Mouse (Mus musculus) kidney, embryonic 15.5 days (tissue): ENCODE measurements around the gene Tmem220. TPM values are rescaled to one million over a fixed set of nuclear protein-coding genes. Genes with fewer than 3 reads are reported as not detected.
"Not testable (repeated sequence)": the region's sequence is repeated elsewhere in the genome, so short reads cannot be mapped to it uniquely, and the experiment has no call there.

Experiments used
- ATAC-seq: fragments of 200-750 bp; cut with Nextera tagmentation; replicated peaks from 2 replicates; pipeline ENCODE4 v1.8.0; 2017; ENCODE audit warnings: moderate TSS enrichment; ENCODE audit not compliant: low FRiP score
- H3K27ac ChIP-seq: fragments of 300-500 bp; sonication (generic); 2 replicates; pipeline ENCODE4 v1.5.1; 2015; ENCODE audit warnings: mild to moderate bottlenecking, inconsistent platforms
- H3K27me3 ChIP-seq: fragments of 300-500 bp; sonication (generic); 2 replicates; pipeline ENCODE4 v1.6.1; 2015; ENCODE audit warnings: inconsistent platforms
- H3K36me3 ChIP-seq: fragments of 300-500 bp; sonication (generic); 2 replicates; pipeline ENCODE4 v1.6.1; 2015; ENCODE audit warnings: inconsistent platforms
- H3K4me1 ChIP-seq: fragments of 300-500 bp; sonication (generic); 2 replicates; pipeline ENCODE4 v1.6.1; 2015; ENCODE audit warnings: inconsistent platforms
- H3K4me2 ChIP-seq: fragments of 300-500 bp; sonication (generic); 2 replicates; pipeline ENCODE4 v1.6.1; 2015; ENCODE audit warnings: moderate library complexity, mild to moderate bottlenecking, inconsistent platforms
- H3K4me3 ChIP-seq: fragments of 300-500 bp; sonication (generic); replicated peaks from 2 replicates; pipeline ENCODE4 v1.5.1; 2015; ENCODE audit warnings: mild to moderate bottlenecking, inconsistent platforms
- H3K9ac ChIP-seq: fragments of 300-500 bp; sonication (generic); 2 replicates; pipeline ENCODE4 v1.6.1; 2015; ENCODE audit warnings: mild to moderate bottlenecking, inconsistent platforms
- H3K9me3 ChIP-seq: fragments of 300-500 bp; sonication (generic); replicated peaks from 2 replicates; pipeline ENCODE4 v1.6.1; 2016; ENCODE audit warnings: inconsistent platforms
- WGBS: fragments of 180-500 bp; shearing (Covaris S2); methylation state at CpG from one replicate; pipeline ENCODE4 v1.1.7; 2015; ENCODE audit warnings: mixed read lengths; 5-methylcytosine and 5-hydroxymethylcytosine counted together
- polyA plus RNA-seq: library from polyadenylated mRNA; unstranded; fragments of >200 nt; fragmentation: Nextera tagmentation; extraction: Ambion mirVana; gene quantifications from 2 replicates; pipeline ENCODE4 v1.2.1, GENCODE M21; 2015

The Tmem220 gene
- polyA plus RNA-seq, 1 experiment from 2014 or later = 1.6 TPM

DNA sequence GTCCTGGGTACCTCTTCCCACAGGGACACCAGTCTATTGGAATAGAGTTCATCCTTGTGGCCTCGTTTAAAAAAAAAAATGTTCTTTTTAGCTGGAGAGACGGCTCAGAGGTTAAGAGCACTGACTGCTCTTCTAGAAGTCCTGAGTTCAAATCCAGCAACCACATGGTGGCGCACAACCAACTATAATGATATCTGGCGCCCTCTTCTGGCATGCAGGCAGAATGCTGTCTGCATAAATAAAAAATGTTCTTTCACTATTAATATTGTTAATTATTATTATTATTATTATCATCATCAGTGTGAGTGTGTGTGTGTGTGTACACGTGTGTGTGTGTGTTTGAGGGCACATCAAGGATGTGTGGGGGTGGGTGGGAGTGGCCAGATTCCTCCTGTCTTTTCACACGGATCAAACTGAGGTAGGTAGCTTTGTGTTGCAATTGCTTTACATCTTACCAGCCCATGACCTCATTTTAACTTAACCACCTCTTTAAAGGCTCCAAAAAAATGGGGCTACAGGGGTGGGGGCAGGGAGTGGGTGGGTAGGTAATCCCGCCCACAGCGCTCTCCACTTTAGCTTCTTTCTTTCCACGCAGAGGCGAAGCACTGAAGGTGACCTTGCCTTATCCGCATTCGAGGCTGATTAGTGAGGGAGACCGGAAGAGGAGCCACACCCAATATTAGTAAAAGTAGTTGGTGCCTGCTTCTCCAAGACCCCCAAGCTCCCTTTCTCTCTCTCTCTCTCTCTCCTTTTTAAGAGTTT lies 2.4 kb upstream of the Tmem220 start:
- ATAC-seq = no peak
- H3K4me2 ChIP-seq = no peak overlapping the region
- H3K9ac ChIP-seq = no peak overlapping the region
- no peak overlapping the region for H3K27ac ChIP-seq
- 87% methylated on average over 13 of the region's 13 CpGs for WGBS
- peaks cover 12% of the 10 kb centered on the region for H3K4me1 ChIP-seq
- no peaks in the 10 kb centered on the region for H3K36me3 ChIP-seq
- no peak overlapping the region for H3K4me3 ChIP-seq
- H3K27me3 ChIP-seq = peaks cover 12% of the 10 kb centered on the region
- H3K9me3 ChIP-seq = no peaks in the 10 kb centered on the region

GRCm38 (mm10) chr11:67023191-67023590 lies 1.8 kb upstream of the Tmem220 start:
- not testable (repeated sequence) for H3K36me3 ChIP-seq, H3K4me3 ChIP-seq, H3K4me2 ChIP-seq, H3K27ac ChIP-seq, H3K4me1 ChIP-seq, H3K9me3 ChIP-seq, H3K9ac ChIP-seq, ATAC-seq
- H3K27me3 ChIP-seq = peaks cover 12% of the 10 kb centered on the region
- 52% methylated on average over 1 of the region's 1 CpGs for WGBS

- ATAC-seq = no peak
- no peak overlapping the region for H3K9ac ChIP-seq
- H3K9me3 ChIP-seq = no peaks in the 10 kb centered on the region
- H3K27me3 ChIP-seq = peaks cover 12% of the 10 kb centered on the region
- WGBS = 44% methylated on average over 6 of the region's 6 CpGs
- no peaks in the 10 kb centered on the region for H3K36me3 ChIP-seq
- no peak overlapping the region for H3K27ac ChIP-seq
- H3K4me1 ChIP-seq = peaks cover 9% of the 10 kb centered on the region
- no peak overlapping the region for H3K4me3 ChIP-seq
- no peak overlapping the region for H3K4me2 ChIP-seq
These were observed 1.1 kb upstream of the Tmem220 start for GRCm38 (mm10) chr11:67023802-67024340.

GRCm38 (mm10) chr11:67030904-67031602 lies 6.1 kb downstream of the Tmem220 start:
- 0 out of 2 replicates have a peak, but pooled peaks have one; percentile 25 for ATAC-seq
- Histone ChIP-seq H3K4me2 (no peak overlapping the region), H3K27ac (no peak overlapping the region), H3K27me3 (no peaks in the 10 kb centered on the region), H3K9ac (no peak overlapping the region), H3K9me3 (no peaks in the 10 kb centered on the region), H3K36me3 (no peaks in the 10 kb centered on the region), H3K4me3 (no peak overlapping the region), H3K4me1 (no peaks in the 10 kb centered on the region)
- 58% methylated on average over 16 of the region's 16 CpGs for WGBS

DNA sequence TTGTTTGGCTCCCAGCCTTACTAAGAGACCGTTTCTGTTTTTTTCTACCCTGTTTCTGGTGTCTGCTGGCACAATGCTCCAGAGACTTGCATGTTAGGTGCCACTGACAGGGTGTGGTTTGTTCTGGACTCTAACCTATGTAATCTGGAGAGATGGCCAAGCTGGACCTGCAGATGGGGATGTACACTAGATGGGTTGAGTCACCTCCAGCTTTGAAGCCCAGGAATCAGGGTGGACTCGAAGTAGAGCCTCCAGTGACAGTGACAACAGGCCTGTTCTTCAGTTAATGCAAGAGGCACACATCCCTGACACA lies 6.6 kb downstream of the Tmem220 start:
- Histone ChIP-seq H3K4me3 (no peak overlapping the region), H3K4me1 (no peaks in the 10 kb centered on the region), H3K27ac (no peak overlapping the region), H3K9me3 (no peaks in the 10 kb centered on the region), H3K4me2 (no peak overlapping the region), H3K36me3 (no peaks in the 10 kb centered on the region), H3K9ac (no peak overlapping the region), H3K27me3 (no peaks in the 10 kb centered on the region)
- no peak for ATAC-seq
- 49% methylated on average over 2 of the region's 2 CpGs for WGBS

DNA sequence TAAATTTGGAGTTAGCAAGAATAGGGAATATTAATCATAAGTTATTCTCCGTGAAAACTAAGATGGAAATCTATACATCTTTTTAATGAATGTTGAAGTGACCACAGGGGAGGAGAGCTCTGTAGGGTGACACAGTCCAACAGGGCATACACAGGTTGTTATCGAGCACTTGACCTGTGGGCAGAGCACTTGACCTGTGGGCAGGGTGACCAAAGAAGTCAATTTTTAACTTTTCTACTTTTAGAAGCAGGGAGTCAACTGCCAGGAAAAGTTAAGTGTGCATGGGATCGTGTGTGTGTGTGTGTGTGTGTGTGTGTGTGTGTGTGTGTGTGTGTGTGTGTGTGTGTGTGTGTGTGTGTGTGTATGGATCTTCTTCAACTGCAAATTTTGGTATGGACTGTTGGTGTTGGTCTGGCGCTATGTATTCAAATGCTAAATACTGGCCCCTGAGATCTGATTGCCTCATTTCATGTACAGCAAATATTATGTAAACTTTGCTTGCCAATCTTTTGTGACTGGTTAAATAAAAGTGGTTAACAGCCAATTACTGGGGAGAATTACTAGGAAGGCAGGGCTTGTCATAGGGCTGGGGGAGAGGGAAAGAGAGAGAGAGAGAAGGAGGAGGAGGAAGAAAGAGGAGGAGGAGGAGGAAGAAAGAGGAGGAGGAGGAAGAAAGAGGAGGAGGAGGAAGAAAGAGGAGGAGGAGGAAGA lies 10.0 kb downstream of the Tmem220 start:
- WGBS = 79% methylated on average over 4 of the region's 4 CpGs
- Histone ChIP-seq H3K27ac (no peak overlapping the region), H3K4me1 (no peaks in the 10 kb centered on the region), H3K27me3 (no peaks in the 10 kb centered on the region), H3K36me3 (peaks cover 24% of the 10 kb centered on the region), H3K9ac (no peak overlapping the region), H3K4me3 (no peak overlapping the region), H3K9me3 (no peaks in the 10 kb centered on the region), H3K4me2 (no peak overlapping the region)
- ATAC-seq = no peak

GRCm38 (mm10) chr11:67036229-67036628 lies 11.3 kb downstream of the Tmem220 start:
- H3K4me2 ChIP-seq = no peak overlapping the region

GRCm38 (mm10) chr11:67036892-67037291 lies 11.9 kb downstream of the Tmem220 start:
- Histone ChIP-seq H3K4me1 (no peaks in the 10 kb centered on the region), H3K27me3 (no peaks in the 10 kb centered on the region), H3K4me3 (no peak overlapping the region), H3K4me2 (no peak overlapping the region), H3K9me3 (no peaks in the 10 kb centered on the region), H3K9ac (no peak overlapping the region), H3K36me3 (peaks cover 44% of the 10 kb centered on the region), H3K27ac (no peak overlapping the region)
- 96% methylated on average over 9 of the region's 9 CpGs for WGBS
- ATAC-seq = no peak

More at GRCm38 (mm10) chr11:67036229-67036628, 11.3 kb downstream of the Tmem220 start:
- no peak for ATAC-seq
- H3K36me3 ChIP-seq = peaks cover 37% of the 10 kb centered on the region
- H3K4me1 ChIP-seq = no peaks in the 10 kb centered on the region
- no peak overlapping the region for H3K9ac ChIP-seq
- no peaks in the 10 kb centered on the region for H3K9me3 ChIP-seq
- no peak overlapping the region for H3K4me3 ChIP-seq
- WGBS = 84% methylated on average over 6 of the region's 6 CpGs
- H3K27ac ChIP-seq = no peak overlapping the region
- H3K27me3 ChIP-seq = no peaks in the 10 kb centered on the region

DNA sequence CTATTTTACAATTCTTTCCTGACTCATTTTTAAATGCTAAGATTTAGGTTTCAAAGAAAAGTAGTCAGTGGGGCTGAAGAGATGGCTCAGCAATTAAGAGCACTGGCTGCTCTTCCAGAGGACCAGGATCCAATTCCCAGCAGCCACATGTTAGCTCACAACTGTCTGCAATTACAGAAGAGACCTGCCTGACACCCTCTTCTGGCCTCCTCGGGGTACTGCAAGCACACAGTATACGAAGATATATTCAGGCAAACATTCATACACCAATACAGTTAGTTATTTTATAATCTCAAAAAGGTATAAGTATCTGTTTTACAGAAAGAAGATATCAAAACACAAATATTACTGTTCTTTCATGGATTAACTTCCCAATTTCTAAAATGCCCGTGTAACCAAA lies 14.8 kb downstream of the Tmem220 start:
- H3K27me3 ChIP-seq = no peaks in the 10 kb centered on the region
- no peaks in the 10 kb centered on the region for H3K4me1 ChIP-seq
- no peak overlapping the region for H3K4me3 ChIP-seq
- no peak overlapping the region for H3K27ac ChIP-seq
- H3K36me3 ChIP-seq = peaks cover 48% of the 10 kb centered on the region
- ATAC-seq = no peak
- 92% methylated on average over 3 of the region's 3 CpGs for WGBS
- H3K9me3 ChIP-seq = no peaks in the 10 kb centered on the region
- H3K4me2 ChIP-seq = no peak overlapping the region
- no peak overlapping the region for H3K9ac ChIP-seq

DNA sequence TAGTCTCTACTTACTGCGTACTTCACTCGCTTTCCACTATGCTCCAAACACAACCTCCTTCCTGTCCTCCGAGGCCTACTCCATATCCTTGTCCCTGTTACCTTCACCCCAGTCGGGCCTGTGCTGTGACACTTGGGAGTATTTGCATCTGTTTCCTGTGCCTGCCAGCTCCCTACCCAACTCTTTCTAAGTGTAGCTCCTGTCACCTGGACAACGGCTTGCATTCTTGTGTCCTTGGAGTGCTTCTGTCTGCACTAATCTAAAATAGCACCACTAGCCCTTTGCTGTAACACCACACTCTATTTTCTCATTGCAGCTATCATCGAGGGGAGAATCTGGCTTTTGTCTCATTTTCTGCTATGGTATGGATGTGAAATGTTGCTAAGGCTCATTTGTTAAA lies 15.5 kb downstream of the Tmem220 start:
- no peak for ATAC-seq
- no peaks in the 10 kb centered on the region for H3K27me3 ChIP-seq
- WGBS = 92% methylated on average over 6 of the region's 6 CpGs
- H3K4me2 ChIP-seq = no peak overlapping the region
- no peaks in the 10 kb centered on the region for H3K9me3 ChIP-seq
- no peak overlapping the region for H3K27ac ChIP-seq
- H3K4me1 ChIP-seq = no peaks in the 10 kb centered on the region
- no peak overlapping the region for H3K9ac ChIP-seq
- no peak overlapping the region for H3K4me3 ChIP-seq
- H3K36me3 ChIP-seq = peaks cover 48% of the 10 kb centered on the region

DNA sequence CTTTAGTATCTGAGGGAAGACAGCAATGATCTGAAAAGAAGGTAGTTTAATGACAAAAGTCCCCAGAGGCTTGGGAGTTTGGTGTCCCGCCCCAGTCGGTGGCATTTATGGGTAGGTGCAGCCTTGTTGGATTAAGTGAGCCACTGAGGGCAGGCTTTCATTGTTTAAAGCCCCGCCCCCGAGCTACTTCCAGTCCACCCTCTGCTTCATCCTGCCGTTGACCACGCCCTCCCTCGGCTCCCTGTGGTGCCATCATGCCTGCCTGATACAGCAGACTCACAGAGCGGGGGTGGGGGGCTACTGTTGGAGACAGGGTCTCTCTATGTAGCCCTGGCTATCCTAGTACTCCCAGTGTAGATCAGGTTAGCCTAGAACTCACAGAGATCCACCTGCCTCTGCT lies 18.1 kb downstream of the Tmem220 start:
- Histone ChIP-seq H3K4me3 (no peak overlapping the region), H3K9ac (no peak overlapping the region), H3K27ac (no peak overlapping the region), H3K36me3 (peaks cover 48% of the 10 kb centered on the region), H3K4me2 (no peak overlapping the region), H3K27me3 (no peaks in the 10 kb centered on the region), H3K4me1 (no peaks in the 10 kb centered on the region), H3K9me3 (no peaks in the 10 kb centered on the region)
- WGBS = 58% methylated on average over 8 of the region's 8 CpGs
- no peak for ATAC-seq

DNA sequence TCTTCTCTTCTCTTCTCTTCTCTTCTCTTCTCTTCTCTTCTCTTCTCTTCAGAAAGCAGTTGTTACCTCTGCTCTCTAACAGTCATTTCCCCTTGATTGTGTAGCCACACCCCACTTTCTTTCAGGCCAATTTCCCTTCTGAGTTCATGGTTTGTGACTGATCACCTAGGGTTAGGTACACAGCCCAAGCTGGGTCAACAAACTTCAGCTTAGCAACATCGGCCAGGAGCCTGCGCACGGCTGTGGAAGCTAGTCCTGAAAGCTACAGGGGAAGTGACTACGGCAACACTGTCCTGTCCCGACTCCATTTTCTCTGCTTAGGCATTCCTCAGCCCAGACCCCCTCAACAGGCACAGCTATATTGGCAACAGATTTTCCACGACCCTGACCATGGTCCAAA lies 20.0 kb downstream of the Tmem220 start:
- WGBS = 65% methylated on average over 6 of the region's 6 CpGs
- Histone ChIP-seq H3K27ac (no peak overlapping the region), H3K27me3 (no peaks in the 10 kb centered on the region), H3K9ac (no peak overlapping the region), H3K36me3 (peaks cover 34% of the 10 kb centered on the region), H3K4me2 (no peak overlapping the region), H3K4me1 (no peaks in the 10 kb centered on the region), H3K9me3 (no peaks in the 10 kb centered on the region), H3K4me3 (no peak overlapping the region)
- no peak for ATAC-seq
